Mouse (Mus musculus) cerebellum, adult 9-10 months (tissue): ENCODE measurements at regions not wholly inside any gene's neighbourhood (a gene's known extent, or its start where the extent isn't known, plus 50 kb on each side); places are given as distances from the start of the nearest gene placed in this dataset.

ENCODE experiments used
- DNase-seq: peaks from one replicate; pipeline ENCODE4 v3.0.0; 2022

DNA sequence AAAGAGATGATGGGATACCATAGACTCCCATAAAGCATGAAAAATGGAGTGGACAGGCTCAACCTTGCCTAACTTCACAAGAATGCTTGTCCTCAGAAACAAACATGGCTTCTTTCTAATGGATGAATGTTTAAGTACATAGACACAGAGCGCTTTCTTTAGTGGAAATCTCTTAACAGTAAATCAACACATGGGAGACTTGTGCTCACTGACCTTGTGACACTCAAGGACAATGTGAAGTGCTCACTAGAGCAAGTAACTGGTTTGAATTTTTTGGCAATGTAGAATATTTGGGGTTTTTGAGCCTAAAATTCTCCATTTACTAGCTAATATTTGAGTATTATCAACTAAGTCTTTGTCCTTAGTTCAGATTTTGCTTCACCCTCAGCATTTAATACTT, 88.0 kb downstream of the Tent5c start:
- DNase-seq = no peak

DNA sequence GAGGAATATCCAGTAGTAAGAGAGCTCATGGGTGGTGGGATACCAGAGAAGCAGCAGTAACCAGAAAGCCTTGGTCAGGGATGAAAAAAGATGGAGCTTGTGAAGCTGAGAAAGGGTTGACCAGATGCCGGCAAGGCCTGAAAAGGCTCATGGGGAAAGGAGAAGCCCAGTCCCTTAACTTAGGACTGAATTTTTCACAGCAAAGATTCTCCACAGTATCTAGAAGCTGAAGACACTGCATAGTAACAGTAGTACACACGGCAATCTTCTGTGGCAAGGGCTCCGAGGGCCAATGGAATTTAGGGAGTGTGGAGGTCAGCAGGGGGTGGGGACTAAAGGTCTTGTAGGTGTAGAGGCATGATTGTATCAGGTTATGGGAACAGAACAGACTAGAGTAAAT, 91.6 kb downstream of the Tent5c start:
- no peak for DNase-seq

DNA sequence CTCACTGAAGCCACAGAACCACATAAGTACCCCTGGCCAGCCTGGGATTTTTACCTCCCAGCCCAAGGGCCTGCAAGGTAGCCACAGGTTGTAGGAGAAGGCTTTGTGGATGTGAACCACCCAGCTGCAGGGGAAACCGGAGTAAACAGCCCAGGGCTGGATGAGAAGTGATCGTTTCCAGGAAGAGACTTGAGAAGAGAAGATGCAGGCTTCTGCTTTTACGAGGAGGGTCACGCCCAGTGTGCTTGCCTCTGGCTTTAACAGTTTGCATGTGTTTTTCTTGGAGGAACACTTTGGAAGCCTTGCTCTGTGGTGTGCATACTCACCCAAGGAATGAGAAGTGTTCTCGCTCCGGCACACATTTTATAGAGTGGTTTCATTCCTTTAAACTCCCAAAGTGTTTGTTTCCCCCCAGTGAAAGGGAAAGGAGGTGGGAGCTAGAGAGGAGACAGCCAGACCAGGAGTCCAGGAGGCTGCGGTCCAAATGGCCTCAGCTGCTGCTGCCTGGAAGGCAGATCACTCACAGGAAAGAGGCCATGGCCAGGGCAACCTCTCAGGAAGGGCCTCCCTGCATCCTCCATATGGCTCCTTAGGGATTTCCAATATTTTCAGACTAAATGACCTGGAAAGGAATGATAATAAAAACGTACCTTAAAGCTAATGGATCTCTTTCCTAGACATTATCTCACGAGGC, 94.1 kb downstream of the Tent5c start:
- DNase-seq = no peak

DNA sequence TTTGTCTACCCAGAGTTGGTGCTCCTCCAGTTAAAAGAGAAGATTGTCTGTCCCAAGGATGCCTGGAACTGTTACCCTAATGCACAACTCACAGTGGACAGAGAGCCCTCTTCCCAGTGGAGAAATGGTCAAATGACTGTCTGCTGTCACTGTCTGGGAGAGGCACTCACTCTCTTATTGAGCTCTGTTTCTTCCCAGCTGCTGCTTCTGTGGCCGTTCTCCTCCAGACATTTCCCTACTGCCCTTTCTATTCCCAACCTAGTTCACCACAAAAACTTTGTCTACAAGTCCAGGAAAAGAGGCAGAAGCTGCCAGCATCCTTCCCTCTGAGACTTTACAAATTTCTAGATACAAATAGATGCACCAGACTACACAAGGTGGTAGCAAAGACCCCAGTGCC, 95.2 kb downstream of the Tent5c start:
- DNase-seq = no peak

DNA sequence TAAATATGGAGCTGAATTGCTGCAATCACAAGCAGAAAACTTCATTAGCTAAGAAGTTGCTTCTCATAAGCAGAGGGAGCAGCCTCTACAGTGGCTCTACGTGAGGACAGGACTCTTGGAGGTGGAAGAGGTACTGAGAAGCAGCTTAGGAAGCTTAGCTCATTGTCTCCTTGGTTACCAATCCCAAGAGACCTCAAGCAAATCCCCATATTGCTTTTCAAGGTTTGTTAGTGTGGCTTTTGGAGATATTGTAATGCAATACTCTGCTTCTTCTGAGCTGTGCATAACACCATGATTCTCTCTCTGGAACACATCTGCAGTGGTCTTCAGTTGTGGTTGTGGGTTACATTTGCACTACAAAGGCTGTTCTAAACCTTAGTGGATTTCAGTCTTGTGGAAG, 106.9 kb downstream of the Tent5c start:
- no peak for DNase-seq

DNA sequence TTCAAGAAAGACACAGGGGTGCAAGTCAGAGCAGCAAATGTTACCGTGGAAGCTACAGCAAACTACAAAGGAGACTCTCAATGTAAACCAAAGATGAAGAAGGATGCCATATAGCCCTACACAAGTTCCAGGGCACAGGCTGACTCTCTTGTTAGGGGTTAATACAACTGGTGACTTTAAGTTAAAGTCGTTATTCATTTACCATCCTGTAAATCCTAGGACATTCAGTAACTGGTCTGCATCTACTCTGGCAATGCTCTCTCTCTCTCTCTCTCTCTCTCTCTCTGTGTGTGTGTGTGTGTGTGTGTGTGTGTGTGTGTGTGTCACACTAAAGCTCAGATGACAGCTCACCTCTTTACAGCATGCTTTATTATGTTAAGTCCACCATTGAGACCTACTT, 107.8 kb downstream of the Tent5c start:
- no peak for DNase-seq

DNA sequence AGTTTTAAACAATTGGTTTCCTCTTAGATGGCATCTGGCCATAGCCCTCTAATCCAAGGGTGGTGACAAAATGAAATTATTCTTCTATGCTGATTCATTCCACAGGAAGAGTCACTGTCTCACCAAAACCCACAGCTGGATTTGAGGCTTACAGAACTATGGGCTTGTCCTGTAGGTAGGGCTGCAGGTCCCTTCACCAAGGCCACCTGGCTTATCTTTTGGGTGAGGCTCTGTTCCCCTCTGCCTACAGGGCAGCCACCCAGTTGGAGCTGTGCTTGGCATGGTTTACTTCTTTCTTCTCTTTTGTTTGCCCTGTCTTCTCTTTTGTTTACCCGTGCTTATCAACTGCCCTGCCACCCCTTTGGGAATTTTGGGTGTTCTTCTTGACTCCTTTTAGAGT, 113.0 kb downstream of the Tent5c start:
- no peak for DNase-seq

DNA sequence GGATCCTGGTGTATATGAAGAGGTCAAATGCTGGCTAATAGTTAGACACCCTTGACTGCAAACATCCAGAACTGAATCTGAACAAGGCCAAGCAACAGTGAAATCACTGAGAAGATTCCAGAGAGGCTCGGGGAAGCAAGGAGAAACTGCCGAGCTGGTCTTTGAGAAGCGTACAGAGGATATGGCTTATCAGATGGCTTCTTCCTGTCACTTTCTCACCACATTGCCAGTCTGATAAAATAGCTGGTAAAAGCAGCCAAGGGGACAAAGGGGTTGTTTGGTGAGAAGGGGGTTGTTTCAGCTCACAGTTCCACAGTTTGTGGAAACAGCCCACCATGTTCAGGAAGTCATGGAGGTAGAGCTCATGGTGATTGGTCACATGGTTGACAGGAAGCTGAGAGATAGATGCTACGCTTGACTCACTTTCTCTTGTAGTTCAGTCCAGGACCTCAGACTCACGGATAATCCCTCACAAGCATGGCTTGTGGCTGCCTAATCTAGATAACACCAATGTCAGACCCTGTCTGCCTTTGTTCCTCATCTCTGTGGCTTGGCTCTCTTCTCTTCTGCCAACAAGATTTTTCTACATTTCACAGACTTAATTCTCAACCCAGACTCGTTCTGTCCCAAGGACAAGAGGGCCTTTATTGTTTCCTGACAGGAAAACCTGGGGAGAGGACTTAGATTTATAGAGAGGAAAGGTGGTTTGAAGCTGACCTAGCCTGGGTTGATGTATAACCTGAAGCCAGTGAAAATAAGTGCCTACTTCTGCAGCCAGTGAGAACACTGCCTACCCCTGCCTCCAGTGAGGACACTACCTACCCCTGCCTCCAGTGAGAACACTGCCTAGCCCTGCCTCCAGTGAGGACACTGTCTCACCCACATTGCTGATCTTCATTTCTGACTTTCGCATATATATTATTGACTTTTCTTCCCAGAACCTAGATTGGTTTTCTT, 122.0 kb downstream of the Tent5c start:
- no peak for DNase-seq

DNA sequence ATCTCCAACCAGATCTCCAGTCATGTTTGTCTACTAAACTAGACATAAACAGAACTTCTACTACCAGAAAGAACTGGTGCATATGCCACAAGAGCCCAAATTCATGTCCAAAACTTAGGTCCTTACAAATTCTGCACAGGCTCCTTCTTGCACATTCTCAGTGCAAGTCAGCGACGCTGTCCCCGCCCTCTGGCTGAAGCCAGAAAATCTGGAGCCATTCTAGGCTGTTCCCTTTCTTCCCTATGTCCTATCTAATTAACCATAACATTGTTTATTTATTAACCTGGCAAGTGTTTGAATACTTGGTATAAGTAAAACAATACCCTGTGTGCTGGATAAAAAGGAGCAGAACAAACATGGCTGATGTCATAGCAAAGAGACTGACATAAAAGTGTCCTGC, 122.7 kb downstream of the Tent5c start:
- no peak for DNase-seq

DNA sequence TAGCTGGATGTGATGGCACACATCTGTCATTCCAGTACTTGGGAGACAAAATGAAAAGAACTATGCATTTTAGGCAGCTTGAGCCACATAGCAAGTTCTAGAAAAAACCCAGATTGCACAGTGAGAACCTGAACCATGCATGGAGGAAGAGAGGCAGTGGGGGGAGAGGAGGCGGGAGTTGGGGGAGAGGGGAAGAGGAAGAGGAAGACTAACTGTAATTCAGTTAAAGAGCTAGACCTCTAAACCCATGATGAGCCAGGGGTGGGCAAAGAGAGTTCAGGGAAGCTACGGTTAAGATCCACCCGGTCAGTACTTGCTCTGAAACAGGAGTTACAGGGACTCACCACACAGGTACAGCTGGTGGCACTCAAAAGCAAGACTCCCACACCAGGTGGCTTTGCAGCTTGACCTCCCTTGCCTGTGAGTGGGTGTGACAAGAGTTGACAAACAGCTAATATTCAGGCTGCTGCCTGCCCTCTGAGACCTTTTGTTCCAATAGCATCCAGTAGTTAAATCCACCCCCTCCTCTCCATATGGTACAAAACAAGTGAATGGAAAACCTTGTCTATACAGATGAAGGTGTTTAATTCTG, 123.7 kb downstream of the Tent5c start:
- no peak for DNase-seq

DNA sequence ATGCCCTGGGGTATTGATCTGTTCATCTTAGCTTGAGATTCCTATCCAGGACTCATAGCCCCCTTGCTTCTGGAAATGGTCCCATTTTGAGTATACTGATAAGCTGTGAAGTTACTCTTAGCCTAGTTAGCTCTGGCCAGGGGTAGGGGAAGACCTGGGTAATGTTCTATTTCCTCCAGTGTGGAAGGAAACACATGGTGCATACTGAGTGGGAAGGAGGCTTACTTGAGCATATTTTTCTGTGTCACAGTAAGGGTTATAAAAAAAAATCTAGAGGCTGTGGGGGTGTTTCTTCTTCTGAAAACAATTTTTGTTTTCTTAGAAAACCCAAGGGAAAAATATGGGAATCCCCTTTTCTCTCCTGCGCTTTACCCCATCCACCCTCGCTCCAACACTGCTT, 124.4 kb downstream of the Tent5c start:
- no peak for DNase-seq

DNA sequence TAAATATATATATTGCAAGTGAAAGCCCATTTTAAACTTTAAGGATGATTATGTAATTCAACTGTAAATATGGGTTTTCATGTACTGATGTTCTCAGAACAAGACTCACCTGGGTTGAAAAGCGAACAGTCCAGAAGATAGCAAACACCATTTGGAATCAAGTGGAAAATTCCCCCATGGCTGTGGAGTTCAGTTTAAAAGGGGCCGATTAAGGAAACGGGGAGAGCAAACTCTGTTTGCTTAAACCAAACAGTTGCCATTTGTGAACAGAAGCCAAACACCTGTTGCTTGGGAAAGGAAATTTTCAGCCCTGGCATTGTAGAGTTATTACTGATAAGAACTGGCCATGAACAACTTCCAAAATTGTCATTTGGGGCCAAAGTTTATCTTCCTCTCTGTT, 126.1 kb downstream of the Tent5c start:
- DNase-seq = no peak

DNA sequence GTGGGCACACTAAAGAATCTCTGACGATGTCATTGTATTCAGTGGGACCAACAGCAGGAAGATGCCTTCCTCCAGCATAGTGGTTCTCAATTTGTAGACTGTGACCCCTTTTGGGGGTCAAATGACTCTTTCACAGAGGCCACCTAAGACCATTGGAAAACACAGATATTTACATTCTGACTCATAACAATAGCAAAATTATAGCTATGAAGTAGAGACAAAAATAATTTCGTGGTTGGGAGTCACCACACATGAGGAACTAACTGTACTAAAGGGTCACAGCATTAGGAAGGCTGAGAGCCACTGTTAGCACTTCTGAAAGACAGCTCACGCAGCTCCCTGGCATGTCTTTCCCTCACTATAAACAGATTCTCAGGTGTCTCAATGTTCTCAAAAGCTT, 129.1 kb downstream of the Tent5c start:
- DNase-seq = no peak

DNA sequence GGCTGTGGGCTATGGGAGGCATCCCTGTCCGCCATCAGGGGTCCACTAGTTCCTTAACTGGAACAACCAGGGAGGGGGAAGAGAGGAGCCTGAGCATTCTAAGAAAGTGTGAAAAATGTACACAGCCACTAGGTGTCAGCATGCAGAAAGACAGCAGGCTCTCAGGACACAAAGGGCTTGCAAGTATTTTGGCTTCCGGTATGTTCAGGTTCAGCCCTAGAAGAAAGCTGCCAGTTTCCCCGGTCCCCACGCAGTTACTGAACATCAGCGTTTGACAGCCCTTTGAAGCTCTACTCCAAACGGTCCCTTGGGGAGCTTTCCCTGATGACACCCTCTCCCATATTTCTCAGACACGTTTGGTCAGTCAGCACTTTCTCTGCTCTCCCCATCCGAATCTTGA, 130.1 kb downstream of the Tent5c start:
- peak; percentile 17 for DNase-seq

DNA sequence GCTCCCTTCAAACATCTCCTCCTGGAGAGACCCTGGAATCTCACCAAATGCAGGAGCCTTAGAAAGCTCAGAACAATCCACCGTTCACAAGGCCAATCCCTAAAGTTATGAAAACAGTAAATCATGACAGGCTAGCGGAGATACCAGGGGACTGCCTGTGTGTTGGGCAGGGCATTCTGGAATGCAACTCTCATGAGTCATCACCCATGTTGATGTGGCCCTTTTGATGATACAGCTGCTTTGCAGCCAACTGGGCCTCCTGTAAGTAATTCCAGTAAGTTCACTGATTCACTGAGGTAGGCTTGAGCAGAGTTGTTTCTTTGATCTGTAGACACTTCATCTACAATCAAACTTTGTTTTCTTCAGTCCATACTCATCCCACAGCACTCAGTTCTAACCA, 155.6 kb downstream of the Tent5c start:
- no peak for DNase-seq

DNA sequence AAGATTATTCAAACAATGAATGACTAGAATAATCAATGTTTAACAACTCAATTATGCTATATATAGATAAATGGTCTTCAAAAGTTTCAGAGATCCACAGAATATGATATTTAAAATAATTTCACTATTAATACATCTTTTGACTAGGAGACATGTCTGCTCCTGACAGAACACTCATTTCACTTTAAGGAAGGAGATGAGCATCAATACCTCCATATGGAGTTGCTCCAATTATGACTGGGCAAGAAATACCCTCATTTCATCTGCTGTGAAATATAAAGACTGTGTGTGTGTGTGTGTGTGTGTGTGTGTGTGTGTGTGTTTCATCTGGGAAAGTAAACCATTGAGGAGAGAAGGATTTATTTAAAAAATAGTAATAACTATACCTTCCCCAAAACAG, 156.2 kb upstream of the Wdr3 start:
- no peak for DNase-seq

DNA sequence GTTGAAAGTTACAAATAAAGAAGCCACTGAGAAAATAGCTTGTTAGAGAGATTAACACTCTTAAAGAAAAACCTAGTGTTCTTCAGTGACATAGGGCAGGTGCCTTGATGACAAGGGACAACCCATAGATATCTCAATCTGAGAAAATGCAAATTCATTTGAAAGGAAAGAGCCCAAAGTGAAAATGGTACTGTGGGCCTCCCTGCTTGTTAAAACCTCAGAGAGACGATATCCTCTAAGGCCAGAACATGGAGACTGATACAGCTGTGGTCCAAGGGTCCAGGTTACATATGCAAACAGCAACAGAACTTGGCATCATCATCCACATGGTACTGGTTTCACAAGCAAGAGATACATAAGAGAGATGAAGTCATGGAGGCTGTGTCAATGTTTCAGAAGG, 125.6 kb upstream of the Wdr3 start:
- no peak for DNase-seq

DNA sequence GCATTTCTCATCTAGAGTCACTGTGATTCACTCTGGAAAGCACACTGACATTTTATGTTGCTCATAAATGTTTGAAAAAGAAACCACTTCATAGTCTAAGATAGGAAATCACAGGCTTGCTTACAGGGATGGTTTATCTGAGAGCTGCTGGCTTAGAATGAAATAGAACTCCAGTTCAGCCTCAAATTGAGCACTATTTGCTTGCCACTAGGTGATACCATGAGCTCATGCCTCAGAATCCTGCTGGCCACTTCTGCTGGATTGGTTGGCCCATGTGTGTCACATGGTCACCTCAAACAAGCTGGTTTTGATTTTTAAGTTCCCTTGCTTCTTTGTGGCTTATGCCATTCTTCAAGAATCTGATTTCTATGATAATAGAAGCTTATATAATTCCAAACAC, 104.8 kb upstream of the Wdr3 start:
- DNase-seq = no peak

DNA sequence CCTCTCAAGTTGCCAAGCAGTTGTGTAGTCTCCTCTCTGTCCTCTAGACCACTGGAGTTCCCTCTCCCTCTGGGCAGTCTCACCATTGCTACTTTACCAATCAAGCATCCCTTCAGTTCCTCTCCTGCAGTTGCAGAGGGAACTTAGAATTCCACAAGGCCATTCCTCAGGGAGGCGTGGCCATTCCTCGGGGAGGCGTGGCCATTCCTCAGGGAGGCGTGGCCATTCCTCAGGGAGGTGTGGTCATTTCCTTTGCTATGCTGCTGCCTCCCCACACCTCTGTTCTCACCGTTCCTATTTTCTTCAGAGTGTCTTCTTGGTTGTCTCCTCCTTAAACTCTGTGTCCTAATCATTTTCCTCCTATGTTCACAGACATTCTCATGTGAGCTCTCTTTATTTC, 102.8 kb upstream of the Wdr3 start:
- no peak for DNase-seq
